ENCODE assay signal across 11 mouse cellular contexts in genomic region chr4:59260871-59261515, GRCm38 (mm10).
A peak's percentile ranks its signal among the peaks of the same experiment; 100 is the strongest.
DNase-seq lines count a peak whose midpoint lies in the region; ATAC-seq and TF ChIP-seq lines count a peak whose summit lies in the region.
"Had no signal": no experiment of that assay in that cellular context is flagged by ENCODE, and none has a peak within 500 bp of the region (broad histone marks: within the 10 kb centered on the region; RNA-seq: fewer than 3 reads in every experiment).

No protein-coding gene starts in this region.

- H3K9me3 ChIP-seq in heart, embryonic 10.5 days: no peaks in the 10 kb centered on the region
- H3K9me3 ChIP-seq in liver, embryonic 15.5 days (replicated peaks): no peaks in the 10 kb centered on the region
- H3K9me3 ChIP-seq in kidney, embryonic 15.5 days (replicated peaks): no peaks in the 10 kb centered on the region
- H3K9me3 ChIP-seq in hindbrain, postnatal 0 days (ENCODE audit: low read length): no peaks in the 10 kb centered on the region

- DNase-seq in heart, embryonic 10.5 days (ENCODE audit: low spot score): no peak
- no peak for DNase-seq in heart, adult 2 months
- DNase-seq in T-cell, adult 2 months (ENCODE audit: low spot score): peak; percentile 84
- DNase-seq in thymus, adult 18-20 months: peak; percentile 47 to 75
- DNase-seq in hindbrain, postnatal 0 days (ENCODE audit: low spot score): no peak
- no peak for DNase-seq in cerebellum, postnatal 4 days (ENCODE audit: low spot score in 2 of 2)
- DNase-seq: gastrocnemius, postnatal 14 days; kidney, postnatal 36 days; lung, embryonic 14.5 days had no signal

- H3K79me2 ChIP-seq in heart, adult 2 months (replicated peaks; ENCODE audit: control insufficient read depth, insufficient read depth, low read length): no peaks in the 10 kb centered on the region

- ATAC-seq in liver, embryonic 15.5 days (ENCODE audit: insufficient read depth): no peak
- no peak for ATAC-seq in kidney, embryonic 15.5 days (replicated peaks; ENCODE audit: low FRiP score)
- no peak for ATAC-seq in hindbrain, postnatal 0 days

- no peak for TF ChIP-seq POLR2A in heart, adult 2 months (IDR thresholded peaks at IDR 0.05; ENCODE audit: insufficient read depth, low read depth, low read length)

- H3K4me1 ChIP-seq in heart, embryonic 10.5 days: no peaks in the 10 kb centered on the region
- peaks cover 2% of the 10 kb centered on the region for H3K4me1 ChIP-seq in heart, adult 2 months (ENCODE audit: control insufficient read depth, insufficient read depth, low read length)
- H3K4me1 ChIP-seq in liver, embryonic 15.5 days (replicated peaks): peaks cover 54% of the 10 kb centered on the region
- no peaks in the 10 kb centered on the region for H3K4me1 ChIP-seq in kidney, embryonic 15.5 days
- H3K4me1 ChIP-seq in hindbrain, postnatal 0 days (ENCODE audit: insufficient read depth, low read length): no peaks in the 10 kb centered on the region

- H3K27ac ChIP-seq in heart, embryonic 10.5 days: peak overlapping the region; percentile 6; the same call in 1 of the 2 replicates
- H3K27ac ChIP-seq in heart, adult 2 months: no peak overlapping the region
- peak overlapping the region; percentile 60 for H3K27ac ChIP-seq in liver, embryonic 15.5 days (replicated peaks)
- H3K27ac ChIP-seq in kidney, embryonic 15.5 days: no peak overlapping the region
- H3K27ac ChIP-seq in hindbrain, postnatal 0 days: no peak overlapping the region

- H3K4me2 ChIP-seq in liver, embryonic 15.5 days: peak overlapping the region; percentile 29
- H3K4me2 ChIP-seq in kidney, embryonic 15.5 days: no peak overlapping the region
- no peak overlapping the region for H3K4me2 ChIP-seq in hindbrain, postnatal 0 days (ENCODE audit: low read depth, low read length)
- H3K4me2 ChIP-seq: lung, embryonic 14.5 days had no signal

- H3K27me3 ChIP-seq in heart, embryonic 10.5 days (ENCODE audit: insufficient read depth, poor library complexity, severe bottlenecking): no peaks in the 10 kb centered on the region
- no peaks in the 10 kb centered on the region for H3K27me3 ChIP-seq in heart, adult 2 months (ENCODE audit: control insufficient read depth, insufficient read depth, low read length)
- H3K27me3 ChIP-seq in liver, embryonic 15.5 days: no peaks in the 10 kb centered on the region
- H3K27me3 ChIP-seq in kidney, embryonic 15.5 days: no peaks in the 10 kb centered on the region
- H3K27me3 ChIP-seq in hindbrain, postnatal 0 days (ENCODE audit: insufficient read depth, low read length): no peaks in the 10 kb centered on the region

- intact Hi-C loops in heart, adult 2 months (cut with DNase I): loop anchor here (5.0 kb wide), 1 partner anchor 164 kb away; no protein-coding TSS in a partner anchor

- H3K9ac ChIP-seq in heart, adult 2 months (ENCODE audit: low read depth, low read length): no peak overlapping the region
- H3K9ac ChIP-seq in liver, embryonic 15.5 days: no peak overlapping the region
- H3K9ac ChIP-seq in kidney, embryonic 15.5 days: no peak overlapping the region
- H3K9ac ChIP-seq in hindbrain, postnatal 0 days (replicated peaks; ENCODE audit: low read length): no peak overlapping the region
- H3K9ac ChIP-seq: lung, embryonic 14.5 days had no signal

- no peak for TF ChIP-seq CTCF in heart, adult 2 months (IDR thresholded peaks at IDR 0.05)
- no peak for TF ChIP-seq CTCF in hindbrain, postnatal 0 days (IDR thresholded peaks at IDR 0.05; ENCODE audit: low read depth)

- no peak for TF ChIP-seq EP300 in heart, adult 2 months (IDR thresholded peaks at IDR 0.05; ENCODE audit: insufficient read depth, low read depth, low read length)

- no peaks in the 10 kb centered on the region for H3K36me3 ChIP-seq in heart, embryonic 10.5 days
- no peaks in the 10 kb centered on the region for H3K36me3 ChIP-seq in heart, adult 2 months (ENCODE audit: control insufficient read depth, insufficient read depth, low read length)
- H3K36me3 ChIP-seq in liver, embryonic 15.5 days (replicated peaks): no peaks in the 10 kb centered on the region
- no peaks in the 10 kb centered on the region for H3K36me3 ChIP-seq in kidney, embryonic 15.5 days
- no peaks in the 10 kb centered on the region for H3K36me3 ChIP-seq in hindbrain, postnatal 0 days (ENCODE audit: insufficient read depth, low read length)

- no peak overlapping the region for H3K4me3 ChIP-seq in heart, embryonic 10.5 days
- no peak overlapping the region for H3K4me3 ChIP-seq in heart, adult 2 months
- no peak overlapping the region for H3K4me3 ChIP-seq in liver, embryonic 15.5 days (replicated peaks)
- H3K4me3 ChIP-seq in kidney, embryonic 15.5 days (replicated peaks): no peak overlapping the region
- no peak overlapping the region for H3K4me3 ChIP-seq in hindbrain, postnatal 0 days (ENCODE audit: low read length)

- WGBS in heart, embryonic 10.5 days: 82% methylated on average over 13 of the region's 13 CpGs
- WGBS in heart, adult 2 months: 65% methylated on average over 13 of the region's 13 CpGs
- WGBS in liver, embryonic 15.5 days (ENCODE audit: insufficient replicate concordance): 39% methylated on average over 13 of the region's 13 CpGs
- 87% methylated on average over 13 of the region's 13 CpGs for WGBS in kidney, embryonic 15.5 days
- 90% methylated on average over 13 of the region's 13 CpGs for WGBS in hindbrain, postnatal 0 days

Comparison
In these comparisons a context has a peak if more than half of its experiments do, and no peak if none do; other contexts are left out.
1. H3K27ac ChIP-seq: peak in heart, embryonic 10.5 days (single experiment) and liver, embryonic 15.5 days (single experiment); none in heart, adult 2 months (single experiment), kidney, embryonic 15.5 days (single experiment) and hindbrain, postnatal 0 days (single experiment).
2. DNase-seq: peak in T-cell, adult 2 months (single experiment) and thymus, adult 18-20 months (2 of 2); none in heart, embryonic 10.5 days (single experiment), heart, adult 2 months (0 of 2), hindbrain, postnatal 0 days (single experiment) and cerebellum, postnatal 4 days (0 of 2).